Mouse (Mus musculus) heart, adult 2 months (tissue): Measurements from ENCODE around the gene Arhgef17.

Experiments
- CTCF ChIP-seq: fragments of 200-600 bp; IDR thresholded peaks from 2 replicates; pipeline ENCODE4 v1.8.1; 2022; ENCODE audit warnings: antibody characterized with exemption, mild to moderate bottlenecking, moderate library complexity
- EP300 ChIP-seq: fragments of 200-500 bp; IDR thresholded peaks from 2 replicates; pipeline ENCODE4 v1.6.1; 2011; ENCODE audit warnings: low read depth, low read length, control low read depth; ENCODE audit not compliant: insufficient read depth
- POLR2A ChIP-seq: fragments of 200-500 bp; IDR thresholded peaks from 2 replicates; pipeline ENCODE4 v1.6.1; 2011; ENCODE audit warnings: mild to moderate bottlenecking, low read depth, low read length, control low read depth; ENCODE audit not compliant: insufficient read depth

GRCm38 (mm10) chr7:100835168-100835567, 96.7 kb downstream of the Arhgef17 start:
- no peak for TF ChIP-seq CTCF
- TF ChIP-seq POLR2A = no peak
- no peak for TF ChIP-seq EP300
